In the genomic region with DNA sequence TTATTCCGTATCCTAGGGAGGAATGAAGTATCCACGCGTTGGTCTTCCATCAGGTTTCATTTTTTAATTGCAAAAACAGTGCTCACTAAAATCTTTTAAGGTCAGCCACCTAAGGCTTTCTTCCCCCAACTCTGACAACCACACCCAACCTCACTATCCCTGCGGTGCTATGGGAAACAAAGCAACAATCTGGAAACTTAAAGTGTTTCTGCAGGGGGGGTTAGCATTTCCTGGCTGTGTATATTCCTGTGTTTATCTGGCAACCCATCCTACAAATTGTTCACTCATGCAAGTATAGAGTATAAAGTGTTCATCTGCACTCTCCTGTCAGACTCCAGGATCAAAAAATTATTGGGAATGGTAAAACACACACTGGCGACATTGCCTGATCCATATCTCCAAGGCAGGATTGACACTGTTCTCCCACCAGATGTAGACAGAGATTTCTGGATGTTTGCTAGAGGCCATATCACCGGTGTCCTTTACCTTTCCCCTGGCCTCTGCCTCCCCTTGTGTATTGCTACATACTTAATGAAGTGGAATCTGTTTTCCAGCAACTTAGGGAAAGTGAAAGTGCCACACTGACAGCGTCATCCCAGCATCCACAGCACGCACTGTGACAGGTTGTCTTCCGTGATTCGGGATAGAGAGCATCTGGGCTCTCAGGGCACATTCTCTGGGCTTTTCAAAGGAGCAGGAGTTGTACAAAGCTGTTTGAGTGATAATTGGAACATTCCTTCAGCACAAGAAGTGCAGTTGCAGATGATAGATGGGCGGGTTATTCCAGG, we compare ENCODE assay signal across 20 mouse cellular contexts.
A peak's percentile ranks its signal among the peaks of the same experiment; 100 is the strongest.
DNase-seq lines count a peak whose midpoint lies in the region; ATAC-seq and TF ChIP-seq lines count a peak whose summit lies in the region.
"Had no signal": no experiment of that assay in that cellular context is flagged by ENCODE, and none has a peak within 500 bp of the region (broad histone marks: within the 10 kb centered on the region; RNA-seq: fewer than 3 reads in every experiment).

No protein-coding gene starts in this region.

- TF ChIP-seq EP300 in lung, postnatal 0 days (IDR thresholded peaks at IDR 0.05): no peak

- TF ChIP-seq CTCF in lung, postnatal 0 days (IDR thresholded peaks at IDR 0.05): no peak

- H3K9ac ChIP-seq in lung, postnatal 0 days (replicated peaks; ENCODE audit: low read depth): no peak overlapping the region
- peak overlapping the region; percentile 68; the same call in 1 of the 2 replicates for H3K9ac ChIP-seq in heart, embryonic 13.5 days
- H3K9ac ChIP-seq: liver, embryonic 13.5 days; midbrain, embryonic 13.5 days had no signal

- no peak overlapping the region for H3K4me3 ChIP-seq in lung, postnatal 0 days (ENCODE audit: low read depth, low read length)
- peak overlapping the region; percentile 17; the same call in 1 of the 2 replicates for H3K4me3 ChIP-seq in heart, embryonic 13.5 days
- H3K4me3 ChIP-seq: embryonic facial prominence, embryonic 10.5 days; erythroblast, embryonic 14.5 days; liver, embryonic 13.5 days; midbrain, embryonic 13.5 days had no signal

- no peak overlapping the region for H3K4me2 ChIP-seq in lung, postnatal 0 days (replicated peaks; ENCODE audit: low read depth, low read length)
- peak overlapping the region; percentile 49 for H3K4me2 ChIP-seq in heart, embryonic 13.5 days
- H3K4me2 ChIP-seq: liver, embryonic 13.5 days; midbrain, embryonic 13.5 days had no signal

- no peak overlapping the region for H3K27ac ChIP-seq in lung, postnatal 0 days (ENCODE audit: low read length)
- no peak overlapping the region for H3K27ac ChIP-seq in heart, embryonic 13.5 days (replicated peaks)
- H3K27ac ChIP-seq: embryonic facial prominence, embryonic 10.5 days; liver, embryonic 13.5 days; midbrain, embryonic 13.5 days had no signal

- H3K9me3 ChIP-seq in lung, postnatal 0 days (ENCODE audit: low read length): no peaks in the 10 kb centered on the region
- H3K9me3 ChIP-seq in heart, embryonic 13.5 days: no peaks in the 10 kb centered on the region
- H3K9me3 ChIP-seq: embryonic facial prominence, embryonic 10.5 days; G1E; liver, embryonic 13.5 days; midbrain, embryonic 13.5 days had no signal

- intact Hi-C loops in heart, postnatal 10 days (cut with DNase I): no loop called here

- H3K4me1 ChIP-seq in lung, postnatal 0 days (ENCODE audit: insufficient read depth, low read depth, low read length): no peaks in the 10 kb centered on the region
- peaks cover 9% of the 10 kb centered on the region for H3K4me1 ChIP-seq in heart, embryonic 13.5 days
- H3K4me1 ChIP-seq: embryonic facial prominence, embryonic 10.5 days; liver, embryonic 13.5 days; midbrain, embryonic 13.5 days had no signal

- H3K36me3 ChIP-seq in lung, postnatal 0 days (ENCODE audit: insufficient read depth, low read length): no peaks in the 10 kb centered on the region
- H3K36me3 ChIP-seq in heart, embryonic 13.5 days: no peaks in the 10 kb centered on the region
- H3K36me3 ChIP-seq: embryonic facial prominence, embryonic 10.5 days; G1E; liver, embryonic 13.5 days; midbrain, embryonic 13.5 days had no signal

- 74% methylated on average over 11 of the region's 11 CpGs for WGBS in lung, postnatal 0 days
- WGBS in heart, embryonic 13.5 days: 63% methylated on average over 11 of the region's 11 CpGs

- peak; percentile 43 to 54 for DNase-seq in heart, adult 9 months (ENCODE audit: low spot score in 2 of 2)
- no peak for DNase-seq in heart, postnatal 10 days
- peak; percentile 38 for DNase-seq in lung, postnatal 14 days
- no peak for DNase-seq in lung, postnatal 0 days (ENCODE audit: low spot score)
- DNase-seq in embryo, embryonic 11 days: no peak
- DNase-seq in spleen, postnatal 14 days (ENCODE audit: low spot score in 2 of 2): no peak
- DNase-seq: cerebellum, adult 11-12 months; cerebellum, postnatal 25 days; left cerebral cortex, postnatal 4 days; liver, embryonic 13.5 days; right cerebral cortex, adult 18-20 months; thymus, adult 2 months had no signal

- H3K27me3 ChIP-seq in lung, postnatal 0 days (replicated peaks; ENCODE audit: insufficient read depth, low read length): no peaks in the 10 kb centered on the region
- H3K27me3 ChIP-seq in heart, embryonic 13.5 days (replicated peaks): no peaks in the 10 kb centered on the region
- H3K27me3 ChIP-seq: liver, embryonic 13.5 days; midbrain, embryonic 13.5 days had no signal

- ATAC-seq in lung, postnatal 0 days: no peak
- no peak for ATAC-seq in heart, embryonic 13.5 days (ENCODE audit: extremely low read depth, insufficient number of reproducible peaks, low FRiP score, low TSS enrichment)
- ATAC-seq: forebrain, embryonic 14.5 days; hindbrain, embryonic 16.5 days; intestine, postnatal 0 days; midbrain, embryonic 13.5 days had no signal

Comparison
In these comparisons a context has a peak if more than half of its experiments do, and no peak if none do; other contexts are left out.
1. DNase-seq: peak in heart, adult 9 months (2 of 2) and lung, postnatal 14 days (single experiment); none in heart, postnatal 10 days (0 of 2), lung, postnatal 0 days (single experiment), embryo, embryonic 11 days (single experiment) and spleen, postnatal 14 days (0 of 2).